Mouse (Mus musculus) MEL (cell line): ENCODE data around the gene Abca3. TPM values are rescaled to one million over a fixed set of nuclear protein-coding genes. Genes with fewer than 3 reads are reported as not detected.

Experiments used
- DNase-seq: peaks from one replicate; pipeline ENCODE4 v3.0.0; 2011; ENCODE audit warnings: low read depth, low spot score
- H3K27ac ChIP-seq: 2 replicates; pipeline ENCODE4 v1.5.1; 2012; ENCODE audit warnings: low read depth, mild to moderate bottlenecking, control low read depth, low read length, moderate library complexity; ENCODE audit not compliant: control insufficient read depth
- H3K27me3 ChIP-seq, 2 experiments: fragments of 150-350 bp in 1 of 2; sonication (generic) in 1 of 2; 2 replicates each; pipeline ENCODE4 v1.6.1; 2012; ENCODE audit warnings: low read length in 2 of 2, mild to moderate bottlenecking in 2 of 2, improper control_type of control experiment in 1 of 2, moderate library complexity in 1 of 2; ENCODE audit not compliant: insufficient read depth in 2 of 2, control insufficient read depth in 1 of 2
- H3K36me3 ChIP-seq, 2 experiments: 2 replicates each; pipeline ENCODE4 v1.6.1; 2012 to 2014; ENCODE audit warnings: low read length in 2 of 2, improper control_type of control experiment in 1 of 2, inconsistent platforms in 1 of 2, mild to moderate bottlenecking in 1 of 2; ENCODE audit not compliant: insufficient read depth in 2 of 2, control insufficient read depth in 1 of 2
- H3K4me1 ChIP-seq, 2 experiments: fragments of 150-350 bp in 1 of 2; sonication (generic) in 1 of 2; 2 replicates each; pipeline ENCODE4 v1.6.1; 2012; ENCODE audit warnings: low read length in 2 of 2, improper control_type of control experiment in 1 of 2, mild to moderate bottlenecking in 1 of 2; ENCODE audit not compliant: insufficient read depth in 2 of 2, control insufficient read depth in 1 of 2
- H3K4me3 ChIP-seq, 2 experiments: fragments of 150-350 bp in 1 of 2; sonication (generic) in 1 of 2; 2 replicates each; pipeline ENCODE4 v1.5.1; 2012; ENCODE audit warnings: low read depth in 2 of 2, low read length in 2 of 2, mild to moderate bottlenecking in 2 of 2, moderate library complexity in 2 of 2, control low read depth in 1 of 2, improper control_type of control experiment in 1 of 2; ENCODE audit not compliant: control insufficient read depth in 1 of 2, insufficient read depth in 1 of 2
- H3K79me2 ChIP-seq: 2 replicates; pipeline ENCODE4 v1.6.1; 2012; ENCODE audit warnings: mild to moderate bottlenecking, low read length, moderate library complexity; ENCODE audit not compliant: control insufficient read depth, poor library complexity, insufficient read depth
- H3K9ac ChIP-seq: 2 replicates; pipeline ENCODE4 v1.6.1; 2012; ENCODE audit warnings: low read depth, mild to moderate bottlenecking, control low read depth, low read length, moderate library complexity; ENCODE audit not compliant: control insufficient read depth, poor library complexity, severe bottlenecking
- H3K9me3 ChIP-seq: fragments of 150-350 bp; sonication (generic); replicated peaks from 2 replicates; pipeline ENCODE4 v1.6.1; 2012; ENCODE audit warnings: mild to moderate bottlenecking, low read length, improper control_type of control experiment, moderate library complexity; ENCODE audit not compliant: insufficient read depth
- BHLHE40 ChIP-seq: IDR thresholded peaks from 2 replicates; pipeline ENCODE4 v1.6.1; 2012; ENCODE audit warnings: low read depth, mild to moderate bottlenecking, inconsistent platforms, low read length, improper control_type of control experiment, borderline replicate concordance
- CTCF ChIP-seq, 3 experiments: IDR thresholded peaks in 2 of 3; conservative IDR thresholded peaks in 1 of 3; 2 replicates each; pipeline ENCODE4 v1.5.1; 2011 to 2012; ENCODE audit warnings: low read length in 3 of 3, low read depth in 2 of 3, mild to moderate bottlenecking in 2 of 3, improper control_type of control experiment in 1 of 3, inconsistent platforms in 1 of 3, mixed read lengths in 1 of 3, moderate library complexity in 1 of 3; ENCODE audit not compliant: control insufficient read depth in 1 of 3, insufficient read depth in 1 of 3, poor library complexity in 1 of 3, severe bottlenecking in 1 of 3
- E2F4 ChIP-seq: IDR thresholded peaks from 2 replicates; pipeline ENCODE4 v1.6.1; 2011; ENCODE audit warnings: low read depth, low read length, improper control_type of control experiment, borderline replicate concordance
- GABPA ChIP-seq: IDR thresholded peaks from 2 replicates; pipeline ENCODE4 v1.6.1; 2012; ENCODE audit warnings: low read depth, mild to moderate bottlenecking, inconsistent platforms, low read length, improper control_type of control experiment, moderate library complexity
- GATA1 ChIP-seq: IDR thresholded peaks from 2 replicates; pipeline ENCODE4 v1.6.1; 2011; ENCODE audit warnings: low read depth, low read length, improper control_type of control experiment
- MAX ChIP-seq: IDR thresholded peaks from 2 replicates; pipeline ENCODE4 v1.6.1; 2011; ENCODE audit warnings: low read length, improper control_type of control experiment
- MAZ ChIP-seq: IDR thresholded peaks from 2 replicates; pipeline ENCODE4 v1.6.1; 2012; ENCODE audit warnings: low read depth, mild to moderate bottlenecking, inconsistent platforms, low read length, improper control_type of control experiment
- MEF2A ChIP-seq: IDR thresholded peaks from 2 replicates; pipeline ENCODE4 v1.6.1; 2014; ENCODE audit warnings: low read depth, mild to moderate bottlenecking, inconsistent platforms, low read length, improper control_type of control experiment; ENCODE audit not compliant: poor library complexity, insufficient replicate concordance, severe bottlenecking; ENCODE audit errors: extremely low read depth
- MXI1 ChIP-seq: IDR thresholded peaks from 2 replicates; pipeline ENCODE4 v1.6.1; 2011; ENCODE audit warnings: mild to moderate bottlenecking, low read depth, low read length, improper control_type of control experiment
- MYB ChIP-seq: IDR thresholded peaks from 2 replicates; pipeline ENCODE4 v1.6.1; 2011; ENCODE audit warnings: mild to moderate bottlenecking, low read depth, low read length, improper control_type of control experiment
- MYC ChIP-seq: IDR thresholded peaks from 2 replicates; pipeline ENCODE4 v1.6.1; 2011; ENCODE audit warnings: low read depth, mild to moderate bottlenecking, low read length, improper control_type of control experiment, moderate library complexity
- NELFE ChIP-seq: IDR thresholded peaks from 2 replicates; pipeline ENCODE4 v1.6.1; 2011; ENCODE audit warnings: low read depth, low read length, improper control_type of control experiment
- POLR2AphosphoS2 ChIP-seq: IDR thresholded peaks from 2 replicates; pipeline ENCODE4 v1.6.1; 2011; ENCODE audit warnings: low read length, improper control_type of control experiment
- RCOR1 ChIP-seq: IDR thresholded peaks from 2 replicates; pipeline ENCODE4 v1.6.1; 2012; ENCODE audit warnings: low read depth, mild to moderate bottlenecking, inconsistent platforms, low read length, improper control_type of control experiment
- USF1 ChIP-seq: IDR thresholded peaks from 2 replicates; pipeline ENCODE4 v1.6.1; 2014; ENCODE audit warnings: low read depth, mild to moderate bottlenecking, inconsistent platforms, low read length, improper control_type of control experiment, moderate library complexity
- ZMIZ1 ChIP-seq: IDR thresholded peaks from 2 replicates; pipeline ENCODE4 v1.6.1; 2012; ENCODE audit warnings: low read depth, mild to moderate bottlenecking, inconsistent platforms, low read length, improper control_type of control experiment, moderate library complexity
- polyA plus RNA-seq, 2 experiments: library from polyadenylated mRNA; stranded (reverse) in 1 of 2; unstranded in 1 of 2; fragments of >175 nt in 1 of 2; fragments of >200 nt in 1 of 2; gene quantifications; 2 replicates each; pipeline versions ENCODE4 v1.2.1 to v1.2.4; 2012; ENCODE audit warnings: low replicate concordance in 2 of 2, low read depth in 1 of 2; ENCODE audit not compliant: insufficient read length in 2 of 2, insufficient read depth in 1 of 2, missing spikeins in 1 of 2
- total RNA-seq: library from RNA; depleted of rRNA; stranded (reverse); fragments of 300-350 nt; gene quantifications from 2 replicates; pipeline ENCODE4 v1.2.3, GENCODE M21; 2012

Gene Abca3
- total and polyA plus RNA-seq, 3 experiments: 32.4 to 37.1 (median 36.6) TPM

GRCm38 (mm10) chr17:24442632-24443155, 90.9 kb downstream of the Abca3 start, which contains the start of gene Dnase1l2:
Gene Dnase1l2 (minus strand): TSS chr17:24443105.
- DNase-seq: no peak
- no peaks in the 10 kb centered on the region; a peak in 1 of 4 replicates for H3K36me3 ChIP-seq
- H3K79me2 ChIP-seq: no peaks in the 10 kb centered on the region
- H3K27me3 ChIP-seq: no peaks in the 10 kb centered on the region
- no peak within 1 kb of the TSS for H3K27ac ChIP-seq
- H3K9me3 ChIP-seq: no peaks in the 10 kb centered on the region
- TF ChIP-seq MYB: no peak
- no peak for TF ChIP-seq GATA1
- TF ChIP-seq MAX: no peak
- TF ChIP-seq BHLHE40: no peak
- no peak for TF ChIP-seq MYC
- TF ChIP-seq MEF2A: no peak
- TF ChIP-seq POLR2AphosphoS2: no peak
- TF ChIP-seq, all 39 proteins: peak for 0
- Histone ChIP-seq H3K4me1 (no peaks in the 10 kb centered on the region), H3K9ac (no peak within 1 kb of the TSS), H3K4me3 (no peak within 1 kb of the TSS)

GRCm38 (mm10) chr17:24443409-24443808, 91.7 kb downstream of the Abca3 start:
- Histone ChIP-seq H3K4me1 (no peaks in the 10 kb centered on the region), H3K27me3 (no peaks in the 10 kb centered on the region), H3K79me2 (no peaks in the 10 kb centered on the region), H3K27ac (no peak overlapping the region), H3K9ac (no peak overlapping the region), H3K4me3 (no peak overlapping the region), H3K36me3 (no peaks in the 10 kb centered on the region; a peak in 1 of 4 replicates), H3K9me3 (no peaks in the 10 kb centered on the region)
- DNase-seq: no peak
- TF ChIP-seq CTCF (IDR thresholded peaks at IDR 0.05 in 2 of 3, conservative IDR thresholded peaks at IDR 0.05 in 1 of 3; ENCODE audit: control insufficient read depth in 1 of 3, insufficient read depth in 1 of 3, low read depth in 2 of 3, low read length in 3 of 3, poor library complexity in 1 of 3, severe bottlenecking in 1 of 3): no peak
- no peak for TF ChIP-seq NELFE
- no peak for TF ChIP-seq ZMIZ1
- no peak for TF ChIP-seq POLR2AphosphoS2
- TF ChIP-seq MAX: no peak
- no peak for TF ChIP-seq GABPA
- TF ChIP-seq RCOR1: no peak
- TF ChIP-seq E2F4: no peak
- no peak for TF ChIP-seq USF1
- TF ChIP-seq MAZ: no peak

- TF ChIP-seq GABPA (no peak), MXI1 (no peak)
- no peaks in the 10 kb centered on the region for H3K27me3 ChIP-seq
- DNase-seq: no peak
- no peaks in the 10 kb centered on the region for H3K79me2 ChIP-seq
- H3K9me3 ChIP-seq: no peaks in the 10 kb centered on the region
- H3K36me3 ChIP-seq: peaks cover 0 to 2% of the 10 kb centered on the region in 2 experiments; a peak in 2 of 4 replicates
- no peak overlapping the region for H3K27ac ChIP-seq
- no peak overlapping the region for H3K4me3 ChIP-seq
- no peaks in the 10 kb centered on the region for H3K4me1 ChIP-seq
- H3K9ac ChIP-seq: no peak overlapping the region
Measured at GRCm38 (mm10) chr17:24446590-24446989, 94.8 kb downstream of the Abca3 start.
